Mouse (Mus musculus): ENCODE data around the gene Gm10273. TPM values are rescaled to one million over a fixed set of nuclear protein-coding genes. Genes with fewer than 3 reads are reported as not detected.

Gene Gm10273
- total RNA-seq, 1 experiment from 2014 or later = 4.1 TPM

- no peak for ATAC-seq (ENCODE audit: extremely low read depth, insufficient number of reproducible peaks, low FRiP score, poor library complexity, severe bottlenecking)
Measured at GRCm38 (mm10) chr10:59444106-59444505, 48.7 kb downstream of the Gm10273 start.

GRCm38 (mm10) chr10:59444635-59445034, 49.2 kb downstream of the Gm10273 start:
- no peak for ATAC-seq (ENCODE audit: extremely low read depth, insufficient number of reproducible peaks, low FRiP score, poor library complexity, severe bottlenecking)

Other genes starting within 250 kb of the Gm10273 start
- 8.5 and 9.8 TPM in 2 replicates for gene Sept10, start 173.8 kb upstream of the Gm10273 start, total RNA-seq (2017)
- 10.3 and 15.4 TPM in 2 replicates for gene Sowahc, start 173.7 kb upstream of the Gm10273 start, total RNA-seq (2017)
- 17.1 and 19.8 TPM in 2 replicates for gene P4ha1, start 72.3 kb upstream of the Gm10273 start, total RNA-seq (2017)
- gene Pla2g12b, start 8.0 kb downstream of the Gm10273 start, total RNA-seq (2017) = not detected in 2 replicates
- gene Oit3, start 46.1 kb downstream of the Gm10273 start, total RNA-seq (2017) = 0.35 TPM in 1 of 2 replicates, not detected in the other
- not detected in 2 replicates for gene Gm10322, start 220.4 kb downstream of the Gm10273 start, total RNA-seq (2017)
- 15.8 and 17.7 TPM in 2 replicates for gene Mcu, start 221.1 kb downstream of the Gm10273 start, total RNA-seq (2017)

All from neutrophil, adult 5-6 weeks (primary cell).